Mouse (Mus musculus): Measurements from ENCODE around the gene Daxx. TPM values are rescaled to one million over a fixed set of nuclear protein-coding genes. Genes with fewer than 3 reads are reported as not detected.
A peak's percentile ranks its signal among the peaks of the same experiment; 100 is the strongest.
"Not testable (repeated sequence)": the region's sequence is repeated elsewhere in the genome, so short reads cannot be mapped to it uniquely, and the experiment has no call there.

Gene Daxx
- polyA plus RNA-seq, 1 experiment from 2014 or later, result 67.8 TPM

- DNase-seq (ENCODE audit: low spot score), result peak; percentile 92
These were observed 31.1 kb downstream of the Daxx start, which contains the start of the genes Pfdn6 and Wdr46 for GRCm38 (mm10) chr17:33940206-33940805. Gene Pfdn6, minus strand, starts transcription at chr17:33940343. Gene Wdr46, plus strand, starts transcription at chr17:33940660.

- no peak for DNase-seq (ENCODE audit: low spot score)
These were observed 31.8 kb downstream of the Daxx start for GRCm38 (mm10) chr17:33940981-33941380.

GRCm38 (mm10) chr17:33941381-33941780 is 32.2 kb downstream of the Daxx start:
- no peak for DNase-seq (ENCODE audit: low spot score)

GRCm38 (mm10) chr17:33943454-33943853 is 34.2 kb downstream of the Daxx start:
- no peak for DNase-seq (ENCODE audit: low spot score)

DNA sequence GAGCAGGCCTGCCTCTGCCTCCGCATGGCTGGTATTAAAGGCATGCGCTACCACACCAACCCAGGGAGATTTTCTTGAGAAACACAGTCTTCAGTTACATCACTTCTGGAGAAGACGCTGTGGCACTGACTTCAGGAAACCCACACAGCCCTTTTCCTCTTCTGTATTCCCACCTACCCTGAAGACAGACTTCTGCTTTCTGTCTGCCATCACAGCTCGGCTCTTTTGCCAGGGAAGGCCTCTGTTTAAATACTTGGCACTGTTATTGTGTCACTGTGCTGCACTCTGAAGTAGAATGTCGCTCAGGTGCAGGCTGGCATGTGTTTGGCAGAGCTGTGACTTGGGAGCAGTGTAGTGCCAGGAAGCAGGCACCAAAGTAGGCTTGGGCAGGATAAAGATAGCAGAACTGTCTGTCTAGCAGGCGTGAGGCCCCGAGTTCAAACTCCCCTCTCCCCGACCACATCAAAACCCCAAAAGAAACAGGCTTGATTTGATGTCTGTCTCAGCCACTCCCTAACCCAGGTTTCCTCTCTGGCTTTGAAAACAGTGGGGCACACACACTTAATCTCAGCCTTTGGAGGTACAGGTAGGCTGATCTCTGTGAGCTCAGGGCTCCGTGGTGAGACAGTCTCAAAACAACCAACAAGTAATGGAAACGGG is 38.3 kb downstream of the Daxx start:
- peak; percentile 78 for DNase-seq (ENCODE audit: low spot score)

GRCm38 (mm10) chr17:33948090-33948904 is 39.1 kb downstream of the Daxx start:
- no peak for DNase-seq (ENCODE audit: low spot score)

DNA sequence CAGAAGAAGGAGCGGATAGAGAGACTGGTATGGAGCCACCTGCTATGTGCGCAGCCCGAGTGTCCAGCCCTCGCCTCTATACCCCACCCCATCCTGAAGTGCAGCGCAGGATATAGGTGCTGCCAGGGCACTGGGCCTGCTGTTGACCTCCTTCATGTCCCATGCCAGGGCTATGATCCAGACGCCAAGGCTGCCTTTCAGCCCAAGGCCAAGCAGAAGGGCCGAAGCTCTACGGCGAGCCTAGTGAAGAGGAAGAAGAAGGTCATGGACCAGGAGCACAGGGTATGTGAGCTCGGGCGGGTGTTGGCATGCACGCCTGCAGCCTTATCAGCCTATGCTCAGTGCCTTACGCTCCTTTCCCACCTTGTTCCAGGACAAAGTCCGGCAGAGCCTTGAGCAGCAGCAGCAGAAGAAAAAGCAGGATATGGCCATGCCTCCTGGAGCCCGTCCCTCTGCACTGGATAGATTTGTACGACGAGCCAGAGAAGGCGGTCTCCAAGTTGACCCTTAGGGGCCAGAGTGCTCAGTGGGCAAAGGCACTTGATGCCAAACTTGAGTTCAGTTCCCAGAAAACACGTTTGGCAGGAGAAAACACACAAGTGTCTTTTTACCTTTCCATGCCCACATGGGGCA is 39.8 kb downstream of the Daxx start:
- no peak for DNase-seq (ENCODE audit: low spot score)

DNA sequence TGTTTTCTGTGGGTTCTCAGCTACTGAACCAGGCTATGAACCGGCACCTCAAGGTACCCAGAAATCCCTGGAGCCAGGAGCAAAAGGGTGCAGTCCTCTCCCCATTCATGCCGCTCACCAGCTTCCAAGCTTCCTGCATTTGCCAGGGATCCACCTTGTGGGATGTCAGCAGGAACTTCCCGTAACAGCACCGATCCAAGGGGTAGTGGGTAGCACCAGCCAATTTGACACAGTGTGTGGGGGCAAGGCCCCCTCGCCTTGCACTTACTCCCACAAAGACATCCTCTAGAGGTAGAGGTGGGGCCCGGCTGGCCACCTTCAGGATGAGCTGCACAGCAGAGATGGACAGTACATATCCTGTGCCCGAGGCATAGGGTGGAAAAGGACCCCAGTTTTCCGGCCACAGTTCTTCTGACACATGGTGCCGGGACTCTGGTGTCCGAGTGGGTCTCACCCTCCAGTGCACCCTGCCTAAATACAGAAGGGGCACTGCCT is 41.0 kb downstream of the Daxx start:
- DNase-seq (ENCODE audit: low spot score), result no peak

GRCm38 (mm10) chr17:33951021-33951946 is 42.1 kb downstream of the Daxx start, which contains the start of gene B3galt4:
Gene B3galt4, minus strand, starts transcription at chr17:33951488.
- DNase-seq (ENCODE audit: low spot score), result peak; percentile 86

- not testable (repeated sequence) for DNase-seq (ENCODE audit: low spot score)
These were observed 42.8 kb downstream of the Daxx start for GRCm38 (mm10) chr17:33952015-33952414.

GRCm38 (mm10) chr17:33952879-33953278 is 43.7 kb downstream of the Daxx start:
- no peak for DNase-seq (ENCODE audit: low spot score)

DNA sequence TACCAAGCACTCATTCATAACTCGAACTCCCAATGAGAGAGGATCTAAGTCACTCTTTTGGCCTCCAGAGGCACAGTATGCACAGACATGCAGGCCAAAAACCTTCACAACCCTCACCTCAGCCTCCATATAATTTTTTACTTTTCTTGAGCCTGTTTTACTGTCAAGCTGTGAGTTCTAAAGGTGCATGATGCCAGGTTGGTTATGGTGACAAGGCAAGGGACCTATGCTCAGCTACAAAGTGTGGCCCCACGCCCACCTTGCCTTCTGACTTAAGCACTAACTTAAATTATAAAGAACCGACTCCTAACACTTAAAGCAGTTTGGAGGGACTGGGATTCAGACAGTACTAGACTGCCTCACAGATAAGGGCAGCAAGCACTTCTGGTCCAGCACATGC is 44.1 kb downstream of the Daxx start:
- DNase-seq (ENCODE audit: low spot score), result no peak

DNA sequence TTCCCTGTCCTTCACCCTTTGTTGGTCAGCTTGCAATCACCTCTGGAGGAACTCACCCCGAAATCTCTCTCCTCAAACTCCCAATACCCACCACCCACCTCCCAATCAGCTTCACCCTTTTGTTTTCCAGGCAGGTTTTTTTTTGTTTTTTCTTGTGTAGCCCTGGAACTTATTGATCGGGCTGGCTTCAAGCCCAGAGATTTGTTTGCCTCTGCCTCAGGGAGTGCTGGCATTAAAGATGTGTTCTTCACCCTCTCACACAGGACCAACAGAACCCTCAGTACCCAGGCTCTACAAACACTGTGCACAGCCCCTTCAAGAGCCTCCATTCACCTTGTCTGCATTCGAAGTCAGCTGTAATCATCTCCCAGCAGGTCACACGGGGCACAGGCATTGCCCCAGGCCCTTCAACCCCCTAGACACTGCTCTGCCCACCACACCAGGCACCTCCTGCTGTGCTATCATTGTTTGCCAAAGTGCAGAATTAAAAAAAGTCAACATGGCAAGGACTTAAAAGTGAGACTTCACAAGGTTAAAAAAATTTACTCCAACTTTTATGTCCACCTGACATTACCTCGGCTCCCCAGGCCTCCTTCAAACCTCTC is 44.8 kb downstream of the Daxx start:
- no peak for DNase-seq (ENCODE audit: low spot score)

- DNase-seq (ENCODE audit: low spot score), result no peak
These were observed 45.7 kb downstream of the Daxx start for GRCm38 (mm10) chr17:33954646-33955554.

DNA sequence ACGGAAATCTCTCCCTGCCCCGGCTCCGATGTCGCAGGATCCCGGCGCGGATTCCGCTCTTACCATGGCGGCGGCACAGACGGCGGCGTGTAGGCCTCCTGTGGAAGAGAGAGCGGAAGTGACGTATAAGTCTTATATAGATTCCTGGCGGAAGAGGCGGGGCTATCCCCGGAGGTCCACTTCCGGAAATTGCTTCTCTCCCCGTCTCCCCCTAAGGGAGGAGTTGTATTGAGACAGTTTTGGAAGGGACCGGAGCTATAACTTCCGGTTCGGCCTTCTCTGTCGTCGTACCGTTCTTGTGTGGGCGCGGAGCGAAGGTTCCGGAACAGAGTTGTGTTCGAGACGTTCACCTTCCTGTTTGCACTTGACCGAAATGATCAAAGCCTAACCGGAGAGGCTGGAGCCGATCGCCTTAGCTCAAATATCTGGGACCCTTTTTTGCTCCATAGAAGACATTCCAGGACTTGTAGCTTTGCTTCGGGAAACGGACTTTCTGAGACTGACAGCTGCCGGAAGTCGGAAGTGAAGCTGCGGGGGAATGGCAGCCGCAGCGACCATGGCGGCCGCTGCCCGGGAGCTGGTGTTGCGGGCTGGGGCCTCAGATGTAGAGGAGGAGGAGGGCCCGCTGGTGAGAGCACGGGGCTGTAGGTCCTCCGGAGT is 46.5 kb downstream of the Daxx start, which contains the start of the genes Vps52 and Rps18:
Gene Vps52, plus strand, starts transcription at position 258 of the 660 bp plus-strand sequence.
Gene Rps18, minus strand, starts transcription at position 447 of the 660 bp plus-strand sequence.
- DNase-seq (ENCODE audit: low spot score), result peak; percentile 98

GRCm38 (mm10) chr17:33956336-33956735 is 47.1 kb downstream of the Daxx start:
- DNase-seq (ENCODE audit: low spot score), result no peak

- DNase-seq (ENCODE audit: low spot score), result no peak
These were observed 48.3 kb downstream of the Daxx start for GRCm38 (mm10) chr17:33957493-33957892.

DNA sequence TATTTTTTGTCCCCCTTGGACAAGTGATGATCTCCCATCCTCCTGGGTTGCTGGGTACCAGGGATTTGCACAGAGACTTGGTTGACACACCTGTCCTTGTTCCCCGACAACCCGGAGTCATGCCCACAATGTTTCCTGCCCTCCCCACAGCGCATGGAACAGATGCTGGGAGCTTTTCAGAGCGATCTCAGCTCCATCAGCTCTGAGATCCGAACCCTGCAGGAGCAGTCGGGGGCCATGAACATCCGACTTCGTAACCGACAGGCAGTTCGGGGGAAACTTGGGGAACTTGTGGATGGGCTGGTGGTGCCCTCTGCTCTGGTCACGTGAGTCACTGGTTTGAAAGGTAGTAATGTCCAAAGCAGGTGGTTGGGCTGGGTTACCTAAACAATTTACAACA is 49.2 kb downstream of the Daxx start:
- no peak for DNase-seq (ENCODE audit: low spot score)
